Mouse (Mus musculus) frontal cortex, adult 2 months (tissue): ENCODE measurements at regions not wholly inside any gene's neighbourhood (a gene's known extent, or its start where the extent isn't known, plus 50 kb on each side); places are given as distances from the start of the nearest gene placed in this dataset.

Experiments used
- DNase-seq, 2 experiments: peaks; one replicate each; pipeline ENCODE4 v3.0.0; 2022; ENCODE audit warnings: low spot score in 1 of 2; ENCODE audit errors: extremely low spot score in 1 of 2

DNA sequence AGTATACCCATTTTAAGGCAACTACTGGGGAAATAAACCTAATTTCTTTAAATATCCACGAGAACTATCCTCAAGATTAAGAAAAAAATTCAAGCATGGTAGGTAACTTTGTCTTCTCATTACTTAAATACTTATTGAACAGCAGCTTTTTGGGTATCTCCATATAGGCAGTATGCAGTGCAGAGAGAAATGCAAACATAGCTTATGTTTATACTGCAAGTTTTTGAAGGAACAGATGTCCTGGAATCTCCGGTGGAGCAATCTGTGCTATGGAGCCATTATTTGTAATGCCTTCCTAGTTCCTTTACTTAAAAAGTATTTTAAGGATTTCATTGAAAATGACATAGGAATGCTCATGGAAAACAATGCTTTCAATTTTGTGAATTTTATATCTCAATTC, 91.7 kb upstream of the Adgrb3 start:
- DNase-seq = peak in 1 of 2 experiments; percentile 6

- DNase-seq = no peak
Measured at GRCm38 (mm10) chr1:25894169-25894568, 64.7 kb upstream of the Adgrb3 start.

- DNase-seq = no peak
Measured at GRCm38 (mm10) chr1:25892970-25893369, 63.5 kb upstream of the Adgrb3 start.

- DNase-seq = peak in 1 of 2 experiments; percentile 20
Measured at GRCm38 (mm10) chr1:25892026-25892739, 62.7 kb upstream of the Adgrb3 start.

- no peak for DNase-seq
Measured at GRCm38 (mm10) chr1:25888004-25888403, 58.5 kb upstream of the Adgrb3 start.

GRCm38 (mm10) chr1:25885049-25885448, 55.5 kb upstream of the Adgrb3 start:
- no peak for DNase-seq
